Mouse (Mus musculus): ENCODE data around the gene Emsy. TPM values are rescaled to one million over a fixed set of nuclear protein-coding genes. Genes with fewer than 3 reads are reported as not detected.

Emsy gene
- polyA plus RNA-seq, 1 experiment from 2014 or later, result 47.6 TPM

- H3K27ac ChIP-seq (replicated peaks), result no peak overlapping the region
- no peaks in the 10 kb centered on the region for H3K27me3 ChIP-seq (replicated peaks; ENCODE audit: low read depth, poor library complexity, severe bottlenecking)
- 86% methylated on average over 3 of the region's 3 CpGs for WGBS
- no peak for DNase-seq (ENCODE audit: low spot score)
- H3K36me3 ChIP-seq (replicated peaks), result no peaks in the 10 kb centered on the region
- peaks cover 35% of the 10 kb centered on the region for H3K4me1 ChIP-seq
- H3K9me3 ChIP-seq, result no peaks in the 10 kb centered on the region
- no peak overlapping the region for H3K4me3 ChIP-seq
Observed at GRCm38 (mm10) chr7:98544556-98544955, 112.0 kb downstream of the Emsy start.

- Histone ChIP-seq H3K4me1 (peaks cover 34% of the 10 kb centered on the region), H3K36me3 (replicated peaks) (no peaks in the 10 kb centered on the region), H3K9me3 (no peaks in the 10 kb centered on the region), H3K27ac (replicated peaks) (peak overlapping the region; percentile 48), H3K4me3 (no peak overlapping the region), H3K27me3 (replicated peaks; ENCODE audit: low read depth, poor library complexity, severe bottlenecking) (no peaks in the 10 kb centered on the region)
- WGBS, result 63% methylated on average over 11 of the region's 11 CpGs
- DNase-seq (ENCODE audit: low spot score), result no peak
Observed at GRCm38 (mm10) chr7:98543853-98544370, 112.7 kb downstream of the Emsy start.

GRCm38 (mm10) chr7:98542731-98543142 is 113.8 kb downstream of the Emsy start:
- peaks cover 37% of the 10 kb centered on the region for H3K4me1 ChIP-seq
- 76% methylated on average over 6 of the region's 6 CpGs for WGBS

GRCm38 (mm10) chr7:98542267-98542666 is 114.3 kb downstream of the Emsy start:
- 90% methylated on average over 3 of the region's 3 CpGs for WGBS
- DNase-seq (ENCODE audit: low spot score), result no peak
- Histone ChIP-seq H3K9me3 (no peaks in the 10 kb centered on the region), H3K4me1 (peaks cover 41% of the 10 kb centered on the region), H3K4me3 (no peak overlapping the region), H3K27ac (replicated peaks) (no peak overlapping the region), H3K27me3 (replicated peaks; ENCODE audit: low read depth, poor library complexity, severe bottlenecking) (no peaks in the 10 kb centered on the region), H3K36me3 (replicated peaks) (no peaks in the 10 kb centered on the region)

More at GRCm38 (mm10) chr7:98542731-98543142, 113.8 kb downstream of the Emsy start:
- Histone ChIP-seq H3K9me3 (no peaks in the 10 kb centered on the region), H3K4me3 (no peak overlapping the region), H3K27ac (replicated peaks) (no peak overlapping the region), H3K36me3 (replicated peaks) (no peaks in the 10 kb centered on the region), H3K27me3 (replicated peaks; ENCODE audit: low read depth, poor library complexity, severe bottlenecking) (no peaks in the 10 kb centered on the region)
- DNase-seq (ENCODE audit: low spot score), result no peak

GRCm38 (mm10) chr7:98541564-98541963 is 115.0 kb downstream of the Emsy start:
- H3K27ac ChIP-seq (replicated peaks), result 0 out of 2 replicates have a peak overlapping the region, but pooled peaks have one; percentile 21
- H3K4me3 ChIP-seq, result no peak overlapping the region
- H3K9me3 ChIP-seq, result no peaks in the 10 kb centered on the region
- peaks cover 47% of the 10 kb centered on the region for H3K4me1 ChIP-seq
- no peaks in the 10 kb centered on the region for H3K36me3 ChIP-seq (replicated peaks)
- no peaks in the 10 kb centered on the region for H3K27me3 ChIP-seq (replicated peaks; ENCODE audit: low read depth, poor library complexity, severe bottlenecking)
- 90% methylated on average over 5 of the region's 5 CpGs for WGBS
- DNase-seq (ENCODE audit: low spot score), result no peak

GRCm38 (mm10) chr7:98540879-98541278 is 115.7 kb downstream of the Emsy start:
- DNase-seq (ENCODE audit: low spot score), result no peak
- WGBS, result 60% methylated on average over 2 of the region's 2 CpGs
- H3K9me3 ChIP-seq, result no peaks in the 10 kb centered on the region
- no peaks in the 10 kb centered on the region for H3K36me3 ChIP-seq (replicated peaks)
- H3K27me3 ChIP-seq (replicated peaks; ENCODE audit: low read depth, poor library complexity, severe bottlenecking), result no peaks in the 10 kb centered on the region
- peaks cover 47% of the 10 kb centered on the region for H3K4me1 ChIP-seq
- no peak overlapping the region for H3K4me3 ChIP-seq
- H3K27ac ChIP-seq (replicated peaks), result peak overlapping the region; percentile 21; the same call in 1 of the 2 replicates

- DNase-seq (ENCODE audit: low spot score), result no peak
- 40% methylated on average over 8 of the region's 8 CpGs for WGBS
- Histone ChIP-seq H3K27me3 (replicated peaks; ENCODE audit: low read depth, poor library complexity, severe bottlenecking) (no peaks in the 10 kb centered on the region), H3K27ac (replicated peaks) (peak overlapping the region; percentile 77), H3K4me3 (no peak overlapping the region), H3K36me3 (replicated peaks) (no peaks in the 10 kb centered on the region), H3K4me1 (peaks cover 33% of the 10 kb centered on the region), H3K9me3 (no peaks in the 10 kb centered on the region)
Observed at GRCm38 (mm10) chr7:98537967-98538573, 118.5 kb downstream of the Emsy start.

GRCm38 (mm10) chr7:98537210-98537966 is 119.2 kb downstream of the Emsy start:
- WGBS, result 31% methylated on average over 10 of the region's 10 CpGs
- no peak overlapping the region for H3K4me3 ChIP-seq
- DNase-seq (ENCODE audit: low spot score), result peak; percentile 60
- H3K27me3 ChIP-seq (replicated peaks; ENCODE audit: low read depth, poor library complexity, severe bottlenecking), result no peaks in the 10 kb centered on the region
- peaks cover 33% of the 10 kb centered on the region for H3K4me1 ChIP-seq
- H3K9me3 ChIP-seq, result no peaks in the 10 kb centered on the region
- peak overlapping the region; percentile 77 for H3K27ac ChIP-seq (replicated peaks)
- no peaks in the 10 kb centered on the region for H3K36me3 ChIP-seq (replicated peaks)

Other genes starting within 250 kb of the Emsy start
- not detected in 2 replicates for gene Gucy2d, start 216.4 kb downstream of the Emsy start, polyA plus RNA-seq (2016; fragmentation: Nextera tagmentation; extraction: Ambion mirVana)
- gene Lrrc32, start 167.5 kb downstream of the Emsy start, polyA plus RNA-seq (2016; fragmentation: Nextera tagmentation; extraction: Ambion mirVana), result 3.6 and 3.7 TPM in 2 replicates
- 56.8 and 57.5 TPM in 2 replicates for gene Thap12, start 46.3 kb upstream of the Emsy start, polyA plus RNA-seq (2016; fragmentation: Nextera tagmentation; extraction: Ambion mirVana)
- 2.0 TPM in 2 replicates for gene Wnt11, start 178.3 kb upstream of the Emsy start, polyA plus RNA-seq (2016; fragmentation: Nextera tagmentation; extraction: Ambion mirVana)